Mouse (Mus musculus): ENCODE data around the gene Phldb1. TPM values are rescaled to one million over a fixed set of nuclear protein-coding genes. Genes with fewer than 3 reads are reported as not detected.
"Not testable (repeated sequence)": the region's sequence is repeated elsewhere in the genome, so short reads cannot be mapped to it uniquely, and the experiment has no call there.

Phldb1 gene
- polyA plus RNA-seq, 1 experiment: 75.3 TPM

DNA sequence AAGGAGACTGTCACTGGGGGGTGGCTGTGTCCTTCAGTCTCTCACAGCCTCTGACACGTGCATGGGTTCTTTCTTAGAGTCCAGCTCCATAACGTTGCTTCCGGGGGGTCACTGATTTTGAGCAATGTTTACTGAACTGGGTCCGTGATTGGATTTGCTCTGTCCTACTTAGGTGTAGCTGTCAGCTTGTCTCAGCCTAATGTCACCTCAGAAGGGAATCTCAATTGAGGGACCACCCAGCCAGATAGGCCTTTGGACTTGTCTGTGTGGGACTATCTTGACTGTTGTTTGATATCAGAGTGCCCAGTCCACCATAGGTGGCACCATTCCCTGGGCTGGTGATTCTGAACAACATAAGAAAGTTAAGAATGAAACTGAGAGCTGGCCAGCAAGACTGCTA is 81.1 kb downstream of the Phldb1 start:
- no peak for DNase-seq (ENCODE audit: low spot score)

DNA sequence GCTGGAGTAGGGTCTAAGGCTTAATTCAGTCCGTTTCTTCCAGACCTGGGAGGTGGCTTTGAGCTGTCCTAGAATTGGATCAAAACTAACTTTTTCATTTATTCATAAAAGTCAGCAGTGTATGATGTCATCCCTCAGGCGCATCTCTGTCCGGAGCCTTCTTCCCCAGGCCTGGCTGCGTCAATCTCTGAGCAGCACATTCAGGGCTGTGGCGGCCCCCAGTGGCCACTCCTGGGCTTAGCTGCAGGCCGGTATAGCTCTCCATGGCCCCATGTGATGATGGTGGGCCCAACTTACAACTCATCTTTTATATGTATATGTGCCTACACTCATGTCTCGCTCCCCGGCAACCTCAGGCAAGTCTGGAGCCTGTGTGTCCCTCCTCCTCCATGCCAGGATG is 83.0 kb downstream of the Phldb1 start:
- DNase-seq (ENCODE audit: low spot score): peak; percentile 48

DNA sequence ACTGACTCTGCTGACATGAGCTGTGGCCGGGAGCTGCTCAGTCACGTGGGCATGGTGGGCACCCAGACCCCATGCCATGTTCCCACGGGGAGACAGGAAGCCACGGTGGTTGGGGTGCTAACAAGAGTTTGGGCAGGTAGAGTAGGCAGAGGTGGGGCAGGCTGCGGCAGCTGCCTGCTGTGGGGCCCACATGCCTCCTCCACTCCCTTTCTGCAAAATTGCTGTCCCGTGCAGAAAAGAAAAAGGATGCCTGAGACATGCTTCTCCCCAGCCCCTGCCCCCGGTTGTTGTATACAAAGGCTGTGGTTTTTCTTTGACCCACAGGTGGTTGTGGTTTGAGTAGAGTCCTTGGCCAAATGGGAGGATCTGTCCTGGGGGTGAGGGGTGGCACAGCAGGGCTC is 86.1 kb downstream of the Phldb1 start:
- no peak for DNase-seq (ENCODE audit: low spot score)

DNA sequence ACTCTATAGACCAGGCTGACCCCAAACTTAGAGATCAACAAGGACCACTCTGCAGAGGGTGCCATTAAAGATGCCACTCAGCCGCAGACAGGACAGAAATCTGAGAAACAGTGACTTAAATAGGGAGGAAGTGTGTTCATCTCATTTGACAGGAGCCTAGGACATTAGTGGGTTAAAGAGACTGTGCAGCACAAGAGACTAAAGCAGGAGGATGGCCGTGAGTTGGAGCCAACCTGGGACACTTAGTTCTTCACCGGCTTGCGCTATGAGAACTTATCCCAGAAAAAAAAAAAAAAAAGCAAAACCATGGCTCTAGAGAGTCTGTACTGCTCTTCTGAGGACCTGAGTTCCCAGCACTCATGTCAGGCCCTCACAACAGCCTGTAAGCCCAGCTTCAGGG is 87.3 kb downstream of the Phldb1 start:
- no peak for DNase-seq (ENCODE audit: low spot score)

DNA sequence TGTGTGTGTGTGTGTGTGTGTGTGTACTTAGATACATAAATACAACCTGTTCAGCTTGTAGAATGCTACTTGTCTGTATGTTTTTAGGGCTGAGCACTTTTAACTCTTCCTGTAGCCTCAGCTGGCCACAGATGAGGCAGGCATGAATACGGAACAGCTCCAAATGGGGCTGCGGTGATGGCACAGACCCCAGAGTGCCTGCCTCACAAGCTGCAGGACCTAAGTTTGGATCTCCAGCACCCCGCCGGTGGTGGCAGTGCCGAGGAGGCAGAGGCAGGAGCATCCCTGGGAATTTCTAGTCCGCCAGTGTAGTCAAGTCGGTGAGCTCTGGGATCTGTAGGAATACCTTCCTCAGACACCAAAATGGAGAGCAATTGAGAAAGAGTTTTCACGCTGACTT is 88.0 kb downstream of the Phldb1 start:
- no peak for DNase-seq (ENCODE audit: low spot score)

DNA sequence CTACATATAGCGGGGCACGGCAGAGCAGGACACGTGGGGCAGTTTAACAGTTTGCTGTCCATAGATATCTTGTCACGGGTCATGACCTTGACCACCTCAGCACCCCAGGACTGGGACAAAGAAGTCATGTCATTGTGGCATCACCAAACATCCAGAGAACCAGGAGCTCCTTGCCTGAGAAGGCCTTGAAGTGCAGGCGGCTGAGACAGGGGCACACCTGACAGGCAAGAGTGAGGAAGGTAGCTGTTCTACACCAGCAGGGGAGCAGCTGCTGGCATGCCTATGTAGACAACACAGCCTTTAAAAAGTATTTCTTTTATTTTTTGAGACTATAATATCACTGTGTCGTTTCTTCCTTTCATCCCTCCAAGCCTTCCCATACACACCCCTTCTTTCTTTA is 88.6 kb downstream of the Phldb1 start:
- no peak for DNase-seq (ENCODE audit: low spot score)

DNA sequence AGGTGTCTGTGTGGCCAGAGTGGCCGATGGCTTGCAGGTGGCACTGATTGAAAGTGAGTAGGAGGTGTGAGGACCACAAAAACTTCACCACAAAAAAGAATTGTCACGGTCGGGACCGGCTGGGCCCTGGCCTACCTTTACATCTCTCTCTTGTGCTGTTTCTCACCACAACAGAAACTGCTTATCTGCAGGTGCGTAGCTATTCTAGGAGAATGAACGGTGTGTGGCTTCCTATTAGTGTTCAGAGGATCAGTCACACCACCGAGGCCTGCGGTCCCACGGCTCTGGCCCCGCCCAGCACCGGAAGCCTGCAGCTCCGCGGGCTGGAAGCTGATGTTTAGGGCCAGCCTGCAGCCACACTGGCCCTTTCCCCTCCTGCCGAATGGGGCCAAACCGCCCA is 89.1 kb downstream of the Phldb1 start:
- DNase-seq (ENCODE audit: low spot score): no peak

DNA sequence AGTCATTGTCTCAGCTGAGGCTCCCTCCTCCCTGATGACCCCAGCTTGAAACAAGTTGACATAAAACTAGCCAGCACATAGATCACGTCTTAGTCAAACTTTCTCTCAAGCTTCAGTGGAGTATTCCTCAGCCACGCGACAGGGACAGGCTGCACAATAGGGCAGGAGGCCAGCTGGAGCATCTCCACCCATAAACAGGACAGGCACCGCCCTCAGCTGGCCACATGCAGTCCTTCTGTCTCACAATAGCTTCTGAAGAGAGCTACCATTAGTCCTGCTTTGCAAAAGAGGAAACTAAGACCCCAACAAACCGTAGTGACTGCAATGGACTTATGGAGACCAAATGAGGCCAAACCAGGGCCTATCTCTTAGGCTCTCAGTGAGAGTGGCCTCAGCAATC is 89.5 kb downstream of the Phldb1 start:
- DNase-seq (ENCODE audit: low spot score): no peak

DNA sequence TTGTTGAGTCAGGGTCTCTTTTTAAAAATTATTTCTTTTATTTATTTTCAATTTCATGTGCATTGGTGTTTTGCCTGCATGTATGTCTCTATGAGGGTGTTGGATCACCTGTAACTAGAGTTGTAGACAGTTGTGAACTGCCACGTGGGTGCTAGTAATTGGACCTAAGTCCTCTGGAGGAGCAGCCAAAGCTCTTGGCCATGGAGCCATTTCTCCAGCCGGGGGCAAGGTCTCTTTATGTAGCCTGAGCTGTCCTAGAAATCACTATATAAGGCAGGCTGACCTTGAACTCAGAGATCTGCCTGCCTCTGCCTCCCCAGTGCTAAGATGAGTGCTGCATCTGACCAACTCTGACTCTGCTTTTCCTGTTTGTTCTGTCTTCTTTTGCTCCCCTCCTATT is 90.8 kb downstream of the Phldb1 start:
- DNase-seq (ENCODE audit: low spot score): no peak

DNA sequence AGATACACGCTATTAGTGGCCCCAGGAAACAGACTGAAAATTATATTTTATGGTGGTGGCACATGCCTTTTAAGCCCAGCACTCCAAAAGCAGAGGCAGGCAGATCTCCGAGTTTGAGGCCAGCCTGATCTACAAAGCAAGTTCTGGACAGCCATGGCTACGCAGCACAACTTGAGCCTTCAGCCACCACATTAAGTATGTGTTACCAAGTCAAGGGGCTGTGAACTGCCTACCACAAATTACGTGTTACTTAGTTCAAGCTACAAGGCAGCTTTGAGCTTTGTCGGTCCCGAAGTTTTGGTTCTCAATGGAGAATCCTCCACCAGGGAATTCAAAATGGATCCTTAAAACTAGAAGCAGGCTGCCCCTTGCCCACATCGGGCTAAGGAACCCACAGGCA is 91.9 kb downstream of the Phldb1 start:
- DNase-seq (ENCODE audit: low spot score): no peak

DNA sequence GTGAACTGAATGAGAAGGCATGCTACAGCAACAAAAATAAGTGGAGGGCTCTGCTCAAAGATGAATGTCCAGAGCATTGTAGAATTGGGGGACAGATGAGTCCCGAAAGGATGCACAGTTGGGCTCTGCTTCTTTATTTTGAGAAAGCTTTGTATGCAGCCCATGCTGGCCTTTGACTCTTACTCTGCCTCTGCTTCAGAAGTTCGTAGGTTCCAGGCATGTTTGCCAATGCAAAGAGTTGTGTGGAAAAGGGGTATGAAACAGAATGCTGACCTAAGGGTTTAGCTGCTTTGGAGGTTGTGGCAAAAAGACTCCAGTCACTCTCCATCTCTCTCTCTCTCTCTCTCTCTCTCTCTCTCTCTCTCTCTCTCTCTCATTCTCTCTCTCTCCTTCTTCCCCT is 93.4 kb downstream of the Phldb1 start:
- DNase-seq (ENCODE audit: low spot score): no peak

DNA sequence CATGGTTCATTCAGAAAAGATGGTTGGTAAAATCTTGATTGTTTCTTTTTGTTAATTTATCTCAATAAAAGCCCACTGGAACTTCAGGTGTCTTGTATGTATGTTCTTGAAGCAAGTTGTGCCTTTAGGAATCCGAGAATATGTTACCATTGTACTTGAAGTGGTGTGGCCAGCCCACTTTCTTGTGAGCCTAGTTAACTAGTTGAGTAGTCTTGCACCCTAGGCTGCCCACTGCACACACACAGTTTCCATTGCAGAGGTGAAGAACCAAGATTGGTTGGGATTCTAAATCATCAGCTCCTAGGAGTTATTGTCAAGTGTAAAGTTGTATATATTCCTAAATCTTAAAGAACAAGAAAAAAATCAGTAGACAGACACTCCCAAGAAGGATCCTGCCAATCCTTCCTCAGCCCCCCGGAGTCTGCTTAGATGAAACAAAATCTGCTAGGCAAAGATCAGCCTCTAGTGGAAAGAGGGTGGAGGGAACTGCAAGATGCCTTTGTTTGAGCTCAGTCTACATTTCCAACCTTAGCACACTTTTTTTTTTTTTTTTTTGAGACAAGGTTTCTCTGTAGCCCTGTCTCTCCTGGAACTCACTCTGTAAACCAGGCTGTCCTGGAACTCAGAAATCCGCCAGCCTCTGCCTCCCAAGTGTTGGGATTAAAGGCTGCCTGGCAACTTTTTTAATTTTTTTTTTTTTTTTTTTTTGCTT is 94.2 kb downstream of the Phldb1 start:
- no peak for DNase-seq (ENCODE audit: low spot score)

DNA sequence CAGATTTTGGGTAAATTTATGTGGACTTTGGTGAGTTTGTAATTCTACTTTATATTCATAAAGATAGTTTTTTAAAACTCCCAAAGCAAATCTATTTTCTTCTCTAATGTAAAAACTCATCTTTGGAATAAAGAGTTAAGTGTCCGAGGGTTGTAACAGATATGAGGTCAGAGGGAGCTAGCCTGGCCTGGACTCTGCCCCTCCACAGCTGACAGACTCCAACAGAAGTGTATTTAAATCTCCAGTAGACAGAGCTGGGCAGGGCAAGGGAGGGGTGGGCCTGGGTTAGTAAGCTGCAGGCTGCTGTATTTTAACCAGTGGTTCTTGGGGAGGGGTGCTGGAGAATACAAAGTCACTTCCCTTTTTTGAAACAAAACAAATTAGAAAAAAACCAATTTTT is 95.0 kb downstream of the Phldb1 start:
- not testable (repeated sequence) for DNase-seq (ENCODE audit: low spot score)

DNA sequence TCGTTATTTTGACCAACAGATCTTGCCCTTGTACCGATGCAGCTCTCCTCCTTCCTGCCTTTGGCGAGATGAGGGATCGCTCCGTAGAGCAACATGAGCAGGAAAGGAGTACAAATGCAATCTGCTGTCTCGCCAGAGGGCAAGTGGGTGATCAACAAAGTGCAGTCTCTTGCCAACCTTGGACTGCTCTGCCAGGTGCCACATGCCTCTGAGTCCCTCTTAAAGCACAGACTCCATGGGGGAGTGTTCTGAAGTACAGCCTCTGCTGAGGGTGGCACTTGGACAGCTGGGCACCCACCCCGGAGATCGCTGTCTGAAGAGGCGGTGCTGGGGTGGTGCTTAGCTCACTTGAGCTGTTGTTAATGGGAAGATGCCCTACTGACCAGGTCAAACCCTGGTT is 96.3 kb downstream of the Phldb1 start:
- DNase-seq (ENCODE audit: low spot score): not testable (repeated sequence)

DNA sequence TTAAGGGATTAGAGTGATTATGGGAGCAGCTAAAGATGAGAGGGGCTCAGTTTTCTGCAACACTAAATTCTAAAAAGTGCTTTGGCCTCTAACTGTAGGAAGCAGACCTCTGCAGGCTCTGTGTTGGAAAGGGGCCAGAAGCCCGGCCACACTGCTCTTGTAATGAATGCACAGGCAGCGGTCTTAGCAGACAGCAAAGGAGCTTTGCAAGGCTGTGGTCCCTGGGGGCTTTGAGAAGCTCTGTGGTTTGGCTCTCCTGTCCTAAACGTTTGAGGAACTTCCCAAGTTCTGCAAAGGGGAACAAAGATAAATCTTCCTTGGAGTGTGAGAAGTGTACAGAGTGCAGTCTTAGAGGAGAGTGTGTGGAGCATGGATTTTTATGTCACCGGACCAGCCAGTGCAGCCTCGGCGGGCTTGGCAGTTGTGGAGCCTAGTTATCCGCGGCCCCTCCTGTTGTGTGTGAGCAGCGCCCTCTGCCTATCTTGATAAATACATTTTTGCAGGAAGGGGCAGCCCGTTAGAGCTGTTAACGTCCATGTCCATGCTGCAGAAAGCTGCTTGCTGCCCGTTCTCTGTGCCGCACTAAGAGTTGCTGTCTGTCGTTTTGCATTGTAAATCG is 97.3 kb downstream of the Phldb1 start:
- no peak for DNase-seq (ENCODE audit: low spot score)

Other genes with a start within 250 kb of the Phldb1 start
- gene Cxcr5, start 173.3 kb downstream of the Phldb1 start, polyA plus RNA-seq (2012; rRNA removed): 0.11 and 0.16 TPM in 2 replicates
- 28.2 and 47.5 TPM in 2 replicates for gene Ddx6, start 130.3 kb downstream of the Phldb1 start, polyA plus RNA-seq (2012; rRNA removed)
- not detected in 2 replicates for gene Treh, start 62.0 kb downstream of the Phldb1 start, polyA plus RNA-seq (2012; rRNA removed)
- 64.2 and 77.2 TPM in 2 replicates for gene Arcn1, start 32.6 kb upstream of the Phldb1 start, polyA plus RNA-seq (2012; rRNA removed)
- gene Ift46, start 32.7 kb upstream of the Phldb1 start, polyA plus RNA-seq (2012; rRNA removed): 82.5 and 94.1 TPM in 2 replicates
- gene Tmem25, start 64.1 kb upstream of the Phldb1 start, polyA plus RNA-seq (2012; rRNA removed): 6.9 and 8.3 TPM in 2 replicates
- gene Ttc36, start 67.9 kb upstream of the Phldb1 start, polyA plus RNA-seq (2012; rRNA removed): 3.5 and 4.1 TPM in 2 replicates
- 11.7 and 16.2 TPM in 2 replicates for gene Kmt2a, start 146.1 kb upstream of the Phldb1 start, polyA plus RNA-seq (2012; rRNA removed)
- gene Atp5l, start 185.5 kb upstream of the Phldb1 start, polyA plus RNA-seq (2012; rRNA removed): 679 and 839 TPM in 2 replicates
- 23.2 and 29.1 TPM in 2 replicates for gene Ube4a, start 230.4 kb upstream of the Phldb1 start, polyA plus RNA-seq (2012; rRNA removed)
- gene Cd3g, start 245.2 kb upstream of the Phldb1 start, polyA plus RNA-seq (2012; rRNA removed): 1.5 and 1.8 TPM in 2 replicates
- 0.55 and 0.68 TPM in 2 replicates for gene Cd3d, start 246.6 kb upstream of the Phldb1 start, polyA plus RNA-seq (2012; rRNA removed)

Data from urinary bladder, adult 2 months (tissue).